Mouse (Mus musculus) sigmoid colon, adult 10 weeks (tissue): ENCODE measurements around the gene Olfr1386. TPM values are rescaled to one million over a fixed set of nuclear protein-coding genes. Genes with fewer than 3 reads are reported as not detected.

Source experiments
- polyA plus RNA-seq: library from polyadenylated mRNA; stranded (reverse); fragments of 350-450 nt; fragmentation: Illumina TruSeq; extraction: RNeasy Lipid Tissue Mini Kit (QIAGEN cat#74804); gene quantifications from one replicate; pipeline ENCODE4 v1.2.3, GENCODE M21; 2014; ENCODE audit warnings: low read depth, low replicate concordance

The Olfr1386 gene
- not detected for polyA plus RNA-seq

DNA sequence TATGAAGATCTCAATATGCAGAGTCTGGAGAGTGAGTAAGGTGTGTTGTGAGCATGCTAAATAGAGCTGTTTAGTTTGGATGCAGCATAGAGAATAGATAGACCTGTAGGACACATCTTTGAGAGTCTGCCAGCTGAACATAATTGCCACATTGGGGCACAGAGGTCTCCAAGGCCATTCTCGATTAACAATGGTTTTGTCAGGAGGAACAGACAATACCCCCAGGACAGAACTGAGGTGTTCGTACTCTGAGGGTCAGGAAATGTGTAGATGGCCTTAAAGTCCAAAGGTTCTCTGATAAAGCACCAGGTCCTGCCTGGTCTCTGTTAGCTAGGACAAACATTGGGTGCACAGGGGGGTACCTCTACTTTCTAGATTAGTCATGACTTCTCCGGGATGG is at the start of gene Olfr1386:
Gene Olfr1386 (plus strand): TSS at position 301 of the 400 bp plus-strand sequence.

GRCm38 (mm10) chr11:49422767-49423166 is 42.1 kb upstream of the Olfr1386 start, which contains the start of gene Olfr1389:
TSS of gene Olfr1389 (plus strand) at chr11:49423067.

DNA sequence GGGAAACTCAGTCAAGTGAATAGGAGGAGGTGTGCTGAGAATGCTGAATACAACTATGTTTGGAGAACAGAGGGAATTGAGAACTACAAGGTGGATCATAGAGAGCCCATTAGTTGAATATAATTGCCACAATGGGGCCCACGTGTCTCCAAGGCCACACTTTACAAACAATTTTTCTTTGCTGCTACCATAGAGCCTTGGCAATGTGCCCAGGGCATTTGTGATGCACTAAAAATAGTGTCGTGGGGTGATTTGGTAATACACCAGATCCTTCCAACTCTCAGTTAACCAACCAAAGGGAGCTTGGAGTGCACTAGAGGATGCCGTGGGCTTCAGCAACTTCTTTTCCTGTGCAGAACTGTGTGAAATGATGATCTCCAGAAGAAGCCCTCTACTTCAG is 28.4 kb upstream of the Olfr1386 start, which contains the start of gene Olfr1388:
Gene Olfr1388 (plus strand): TSS at position 214 of the 400 bp plus-strand sequence.

DNA sequence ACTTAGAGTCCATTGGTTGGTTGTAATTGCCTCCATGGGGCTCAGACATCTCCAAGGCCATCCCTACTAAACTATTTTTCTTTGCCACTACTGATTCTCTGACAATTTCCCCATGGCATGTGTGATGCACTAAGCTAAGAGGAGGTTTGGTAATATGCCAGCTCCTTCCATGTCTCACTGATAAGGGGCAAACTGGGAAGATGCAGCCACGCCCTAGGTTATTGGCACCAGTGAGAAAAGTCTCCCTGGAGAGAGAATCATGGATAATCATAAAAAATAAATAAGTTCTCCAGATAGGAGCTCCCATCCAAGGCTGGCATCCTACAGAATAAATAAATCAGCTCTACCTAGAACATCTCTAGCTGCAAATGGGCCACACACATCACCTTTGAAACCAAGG is 9.8 kb upstream of the Olfr1386 start, which contains the start of gene Olfr1387:
Gene Olfr1387 (plus strand): TSS at position 301 of the 400 bp plus-strand sequence.

GRCm38 (mm10) chr11:49488770-49489169 is 23.9 kb downstream of the Olfr1386 start, which contains the start of gene Olfr1385:
TSS of gene Olfr1385 (plus strand) at chr11:49489070.

GRCm38 (mm10) chr11:49519348-49519747 is 54.5 kb downstream of the Olfr1386 start, which contains the start of gene Olfr1383:
TSS of gene Olfr1383 (plus strand) at chr11:49519648.

Other genes with a start within 250 kb of the Olfr1386 start
- gene Mgat1, start 220.9 kb upstream of the Olfr1386 start, polyA plus RNA-seq: 26.3 TPM
- gene Olfr1393, start 186.7 kb upstream of the Olfr1386 start, polyA plus RNA-seq: not detected
- not detected for gene Olfr1392, start 179.8 kb upstream of the Olfr1386 start, polyA plus RNA-seq
- not detected for gene Olfr10, start 160.3 kb upstream of the Olfr1386 start, polyA plus RNA-seq
- gene Olfr1391, start 142.3 kb upstream of the Olfr1386 start, polyA plus RNA-seq: not detected
- not detected for gene Olfr1390, start 129.9 kb upstream of the Olfr1386 start, polyA plus RNA-seq
- gene Olfr1389, start 42.0 kb upstream of the Olfr1386 start, polyA plus RNA-seq: not detected
- gene Olfr1388, start 28.4 kb upstream of the Olfr1386 start, polyA plus RNA-seq: not detected
- gene Olfr1387, start 9.7 kb upstream of the Olfr1386 start, polyA plus RNA-seq: not detected
- gene Olfr1385, start 24.0 kb downstream of the Olfr1386 start, polyA plus RNA-seq: not detected
- gene Olfr1384, start 41.7 kb downstream of the Olfr1386 start, polyA plus RNA-seq: not detected
- not detected for gene Olfr1383, start 54.6 kb downstream of the Olfr1386 start, polyA plus RNA-seq
- not detected for gene Olfr1382, start 63.2 kb downstream of the Olfr1386 start, polyA plus RNA-seq
- not detected for gene Olfr1381, start 78.4 kb downstream of the Olfr1386 start, polyA plus RNA-seq
- not detected for gene Olfr1380, start 91.8 kb downstream of the Olfr1386 start, polyA plus RNA-seq
- 1.1 TPM for gene Flt4, start 144.2 kb downstream of the Olfr1386 start, polyA plus RNA-seq
- not detected for gene Scgb3a1, start 198.6 kb downstream of the Olfr1386 start, polyA plus RNA-seq
- gene Cnot6, start 247.7 kb downstream of the Olfr1386 start, polyA plus RNA-seq: 218 TPM